Mouse (Mus musculus) ES-E14 (cell line): ENCODE measurements around the gene Nfkbib.

Experiments
- CHD2 ChIP-seq: IDR thresholded peaks from 2 replicates; pipeline ENCODE4 v1.6.1; 2014; ENCODE audit warnings: mild to moderate bottlenecking, low read depth, low read length, inconsistent platforms
- MAFK ChIP-seq: IDR thresholded peaks from 2 replicates; pipeline ENCODE4 v1.6.1; 2014; ENCODE audit warnings: mild to moderate bottlenecking, low read depth, low read length, inconsistent platforms; ENCODE audit not compliant: insufficient read depth

GRCm38 (mm10) chr7:28710962-28711361 is 56.4 kb downstream of the Nfkbib start:
- no peak for TF ChIP-seq MAFK
- no peak for TF ChIP-seq CHD2
